Mouse (Mus musculus) lung, embryonic 14.5 days (tissue): ENCODE measurements at regions not wholly inside any gene's neighbourhood (a gene's known extent, or its start where the extent isn't known, plus 50 kb on each side); places are given as distances from the start of the nearest gene placed in this dataset.

Experiments
- ATAC-seq: fragments of 200-750 bp; cut with Nextera tagmentation; 2 replicates; pipeline ENCODE4 v1.8.0; 2017; ENCODE audit warnings: mild to moderate bottlenecking, moderate TSS enrichment, moderate library complexity; ENCODE audit not compliant: insufficient read depth
- DNase-seq: peaks from one replicate; pipeline ENCODE4 v3.0.0-alpha.2; 2015
- H3K27ac ChIP-seq: fragments of 300-500 bp; sonication (generic); 2 replicates; pipeline ENCODE4 v1.5.1; 2014; ENCODE audit warnings: low read depth, mild to moderate bottlenecking, moderate library complexity
- H3K27me3 ChIP-seq: fragments of 300-500 bp; sonication (generic); 2 replicates; pipeline ENCODE4 v1.6.1; 2014; ENCODE audit warnings: low read length, control low read depth; ENCODE audit not compliant: insufficient read depth
- H3K36me3 ChIP-seq: fragments of 300-500 bp; sonication (generic); 2 replicates; pipeline ENCODE4 v1.6.1; 2014; ENCODE audit warnings: control low read depth; ENCODE audit not compliant: insufficient read depth
- H3K4me1 ChIP-seq: fragments of 300-500 bp; sonication (generic); 2 replicates; pipeline ENCODE4 v1.6.1; 2014; ENCODE audit warnings: antibody characterized with exemption, control low read depth; ENCODE audit not compliant: insufficient read depth
- H3K4me2 ChIP-seq: fragments of 300-500 bp; sonication (generic); 2 replicates; pipeline ENCODE4 v1.6.1; 2014; ENCODE audit warnings: mild to moderate bottlenecking
- H3K4me3 ChIP-seq: fragments of 300-500 bp; sonication (generic); 2 replicates; pipeline ENCODE4 v1.5.1; 2014; ENCODE audit warnings: low read depth, low read length
- H3K9ac ChIP-seq: fragments of 300-500 bp; sonication (generic); 2 replicates; pipeline ENCODE4 v1.6.1; 2014
- H3K9me3 ChIP-seq: fragments of 300-500 bp; sonication (generic); 2 replicates; pipeline ENCODE4 v1.6.1; 2016; ENCODE audit warnings: low read depth, low read length, control low read depth
- CTCF ChIP-seq: IDR thresholded peaks from 2 replicates; pipeline ENCODE4 v1.5.1; 2016; ENCODE audit warnings: antibody characterized with exemption, low read depth
- WGBS: fragments of 180-500 bp; shearing (Covaris S2); extraction: QIAGEN DNeasy Blood & Tissue Kit; methylation state at CpG from one replicate; pipeline ENCODE4 v1.1.7; 2014; 5-methylcytosine and 5-hydroxymethylcytosine counted together

- 82% methylated on average over 8 of the region's 8 CpGs for WGBS
- H3K4me3 ChIP-seq = no peak overlapping the region
- H3K4me1 ChIP-seq = no peaks in the 10 kb centered on the region
- H3K4me2 ChIP-seq = no peak overlapping the region
- H3K9ac ChIP-seq = no peak overlapping the region
- no peak overlapping the region for H3K27ac ChIP-seq
- no peak for TF ChIP-seq CTCF
- no peaks in the 10 kb centered on the region for H3K9me3 ChIP-seq
- no peaks in the 10 kb centered on the region for H3K36me3 ChIP-seq
- DNase-seq = no peak
- no peak for ATAC-seq
- no peaks in the 10 kb centered on the region for H3K27me3 ChIP-seq
These were observed 286.2 kb downstream of the Pax1 start for GRCm38 (mm10) chr2:147647972-147648371.

GRCm38 (mm10) chr2:147647506-147647905, 285.8 kb downstream of the Pax1 start:
- Histone ChIP-seq H3K27me3 (no peaks in the 10 kb centered on the region), H3K36me3 (no peaks in the 10 kb centered on the region), H3K4me1 (no peaks in the 10 kb centered on the region), H3K4me3 (no peak overlapping the region), H3K4me2 (no peak overlapping the region), H3K9me3 (no peaks in the 10 kb centered on the region), H3K27ac (no peak overlapping the region), H3K9ac (no peak overlapping the region)
- no peak for TF ChIP-seq CTCF
- no peak for DNase-seq
- 65% methylated on average over 4 of the region's 4 CpGs for WGBS
- no peak for ATAC-seq

GRCm38 (mm10) chr2:147637882-147638281, 276.2 kb downstream of the Pax1 start:
- Histone ChIP-seq H3K36me3 (no peaks in the 10 kb centered on the region), H3K4me2 (no peak overlapping the region), H3K4me3 (no peak overlapping the region), H3K27ac (no peak overlapping the region), H3K27me3 (no peaks in the 10 kb centered on the region), H3K4me1 (no peaks in the 10 kb centered on the region), H3K9ac (no peak overlapping the region), H3K9me3 (no peaks in the 10 kb centered on the region)
- no peak for DNase-seq
- 59% methylated on average over 1 of the region's 1 CpGs for WGBS
- no peak for ATAC-seq
- no peak for TF ChIP-seq CTCF

- H3K27ac ChIP-seq = no peak overlapping the region
- no peaks in the 10 kb centered on the region for H3K4me1 ChIP-seq
- H3K4me3 ChIP-seq = no peak overlapping the region
- H3K9me3 ChIP-seq = no peaks in the 10 kb centered on the region
- H3K9ac ChIP-seq = no peak overlapping the region
- ATAC-seq = no peak
- no peak for DNase-seq
- no peak overlapping the region for H3K4me2 ChIP-seq
- no peaks in the 10 kb centered on the region for H3K27me3 ChIP-seq
- TF ChIP-seq CTCF = no peak
- WGBS = 62% methylated on average over 6 of the region's 6 CpGs
- H3K36me3 ChIP-seq = no peaks in the 10 kb centered on the region
These were observed 271.0 kb downstream of the Pax1 start for GRCm38 (mm10) chr2:147632737-147633136.

GRCm38 (mm10) chr2:147629716-147630115, 268.0 kb downstream of the Pax1 start:
- DNase-seq (no peak), ATAC-seq (no peak)
- no peak overlapping the region for H3K4me2 ChIP-seq
- H3K27ac ChIP-seq = no peak overlapping the region
- H3K36me3 ChIP-seq = no peaks in the 10 kb centered on the region
- H3K4me3 ChIP-seq = no peak overlapping the region
- no peaks in the 10 kb centered on the region for H3K9me3 ChIP-seq
- H3K27me3 ChIP-seq = no peaks in the 10 kb centered on the region
- no peak overlapping the region for H3K9ac ChIP-seq
- no peak for TF ChIP-seq CTCF
- H3K4me1 ChIP-seq = no peaks in the 10 kb centered on the region
- 72% methylated on average over 3 of the region's 3 CpGs for WGBS

GRCm38 (mm10) chr2:147627096-147627495, 265.4 kb downstream of the Pax1 start:
- DNase-seq (no peak), ATAC-seq (no peak)
- TF ChIP-seq CTCF = no peak
- Histone ChIP-seq H3K9me3 (no peaks in the 10 kb centered on the region), H3K9ac (no peak overlapping the region), H3K4me1 (no peaks in the 10 kb centered on the region), H3K4me3 (no peak overlapping the region), H3K27me3 (no peaks in the 10 kb centered on the region), H3K27ac (no peak overlapping the region), H3K4me2 (no peak overlapping the region), H3K36me3 (no peaks in the 10 kb centered on the region)
- 76% methylated on average over 5 of the region's 5 CpGs for WGBS

- H3K4me2 ChIP-seq = no peak overlapping the region
- no peaks in the 10 kb centered on the region for H3K36me3 ChIP-seq
- no peaks in the 10 kb centered on the region for H3K27me3 ChIP-seq
- H3K27ac ChIP-seq = no peak overlapping the region
- H3K9ac ChIP-seq = no peak overlapping the region
- WGBS = 75% methylated on average over 4 of the region's 4 CpGs
- ATAC-seq (no peak), DNase-seq (no peak)
- no peak overlapping the region for H3K4me3 ChIP-seq
- H3K4me1 ChIP-seq = no peaks in the 10 kb centered on the region
- TF ChIP-seq CTCF = no peak
- no peaks in the 10 kb centered on the region for H3K9me3 ChIP-seq
These were observed 261.4 kb downstream of the Pax1 start for GRCm38 (mm10) chr2:147623116-147623515.

- no peak overlapping the region for H3K9ac ChIP-seq
- no peak for TF ChIP-seq CTCF
- 76% methylated on average over 10 of the region's 10 CpGs for WGBS
- no peaks in the 10 kb centered on the region for H3K9me3 ChIP-seq
- H3K36me3 ChIP-seq = no peaks in the 10 kb centered on the region
- H3K27me3 ChIP-seq = no peaks in the 10 kb centered on the region
- ATAC-seq = no peak
- H3K4me2 ChIP-seq = no peak overlapping the region
- H3K4me1 ChIP-seq = no peaks in the 10 kb centered on the region
- DNase-seq = no peak
- H3K27ac ChIP-seq = no peak overlapping the region
- no peak overlapping the region for H3K4me3 ChIP-seq
These were observed 256.1 kb downstream of the Pax1 start for GRCm38 (mm10) chr2:147617849-147618248.
